Mouse (Mus musculus) embryo, embryonic 11 days (tissue): ENCODE measurements around the gene Aym1.
"Not testable (repeated sequence)": the region's sequence is repeated elsewhere in the genome, so short reads cannot be mapped to it uniquely, and the experiment has no call there.

Experiments
- DNase-seq: peaks from one replicate; pipeline ENCODE4 v3.0.0-alpha.2; 2015

The Aym1 gene

GRCm38 (mm10) chr5:113357656-113358055 lies 562 bp downstream of the Aym1 start:
- no peak for DNase-seq

- DNase-seq: peak; percentile 47
Measured at GRCm38 (mm10) chr5:113358833-113359232, 1.7 kb downstream of the Aym1 start.

- DNase-seq: no peak
Measured at GRCm38 (mm10) chr5:113361283-113361682, 4.2 kb downstream of the Aym1 start.

- no peak for DNase-seq
Measured at GRCm38 (mm10) chr5:113362258-113362996, 5.3 kb downstream of the Aym1 start.

GRCm38 (mm10) chr5:113363177-113363576 lies 6.1 kb downstream of the Aym1 start:
- DNase-seq: no peak

DNA sequence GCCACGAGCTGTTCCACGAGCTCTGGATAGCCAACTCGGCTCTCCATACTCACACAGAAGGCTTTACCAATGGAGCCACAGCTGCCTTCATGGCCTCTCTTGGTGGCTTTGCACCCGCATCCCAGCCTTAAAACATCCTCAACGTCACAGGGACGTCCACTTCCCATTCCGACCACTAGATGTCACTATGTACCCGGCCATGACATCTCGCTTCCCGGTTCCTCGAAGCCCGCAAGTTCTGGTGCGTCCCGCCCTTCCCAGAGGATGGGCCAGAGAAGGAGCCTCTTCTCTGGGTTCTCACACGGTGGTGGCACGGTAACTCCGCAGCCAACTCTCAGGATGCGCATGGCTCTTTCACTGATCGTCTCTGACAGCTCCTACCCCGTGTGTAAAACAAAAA lies 8.8 kb downstream of the Aym1 start:
- DNase-seq: peak; percentile 81

DNA sequence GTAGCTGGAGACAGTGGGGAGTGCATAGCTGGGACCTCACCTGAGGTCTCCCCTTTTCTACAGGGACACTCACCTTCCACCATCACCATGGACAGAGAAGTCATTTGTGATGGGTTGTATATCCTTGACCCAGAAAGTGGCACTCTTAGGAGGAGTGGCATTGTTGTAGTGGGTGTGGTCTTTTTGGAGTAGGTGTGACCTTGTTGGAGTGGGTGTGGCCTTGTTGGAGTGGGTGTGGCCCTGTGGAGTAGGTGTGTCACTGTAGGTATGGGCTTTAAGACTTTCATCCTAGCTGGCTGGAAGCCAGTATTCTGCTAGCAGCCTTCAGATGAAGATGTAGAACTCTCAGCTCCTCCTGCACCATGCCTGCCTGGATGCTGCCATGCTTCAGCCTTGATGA lies 10.6 kb downstream of the Aym1 start:
- not testable (repeated sequence) for DNase-seq

- DNase-seq: no peak
Measured at GRCm38 (mm10) chr5:113369262-113369868, 12.3 kb downstream of the Aym1 start.

DNA sequence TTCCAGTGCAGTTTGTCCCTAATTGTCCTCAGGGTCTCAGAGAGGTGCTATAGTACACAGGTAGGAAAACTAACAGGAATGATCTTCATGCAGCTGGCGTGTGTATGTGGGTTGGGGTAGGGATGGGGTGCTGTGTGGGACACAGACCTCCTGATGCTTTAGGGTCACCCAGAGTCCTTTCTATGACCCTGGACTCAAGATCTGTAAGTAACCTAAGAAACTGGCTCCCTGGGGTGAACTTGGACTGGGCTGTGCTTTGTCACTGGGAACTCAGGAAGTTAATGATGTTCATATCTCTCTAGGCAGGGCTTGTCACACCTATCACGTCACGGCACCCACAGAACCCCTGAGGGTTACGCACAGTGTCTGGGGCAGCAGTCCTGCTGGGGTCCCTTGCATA lies 15.4 kb downstream of the Aym1 start:
- DNase-seq: no peak

DNA sequence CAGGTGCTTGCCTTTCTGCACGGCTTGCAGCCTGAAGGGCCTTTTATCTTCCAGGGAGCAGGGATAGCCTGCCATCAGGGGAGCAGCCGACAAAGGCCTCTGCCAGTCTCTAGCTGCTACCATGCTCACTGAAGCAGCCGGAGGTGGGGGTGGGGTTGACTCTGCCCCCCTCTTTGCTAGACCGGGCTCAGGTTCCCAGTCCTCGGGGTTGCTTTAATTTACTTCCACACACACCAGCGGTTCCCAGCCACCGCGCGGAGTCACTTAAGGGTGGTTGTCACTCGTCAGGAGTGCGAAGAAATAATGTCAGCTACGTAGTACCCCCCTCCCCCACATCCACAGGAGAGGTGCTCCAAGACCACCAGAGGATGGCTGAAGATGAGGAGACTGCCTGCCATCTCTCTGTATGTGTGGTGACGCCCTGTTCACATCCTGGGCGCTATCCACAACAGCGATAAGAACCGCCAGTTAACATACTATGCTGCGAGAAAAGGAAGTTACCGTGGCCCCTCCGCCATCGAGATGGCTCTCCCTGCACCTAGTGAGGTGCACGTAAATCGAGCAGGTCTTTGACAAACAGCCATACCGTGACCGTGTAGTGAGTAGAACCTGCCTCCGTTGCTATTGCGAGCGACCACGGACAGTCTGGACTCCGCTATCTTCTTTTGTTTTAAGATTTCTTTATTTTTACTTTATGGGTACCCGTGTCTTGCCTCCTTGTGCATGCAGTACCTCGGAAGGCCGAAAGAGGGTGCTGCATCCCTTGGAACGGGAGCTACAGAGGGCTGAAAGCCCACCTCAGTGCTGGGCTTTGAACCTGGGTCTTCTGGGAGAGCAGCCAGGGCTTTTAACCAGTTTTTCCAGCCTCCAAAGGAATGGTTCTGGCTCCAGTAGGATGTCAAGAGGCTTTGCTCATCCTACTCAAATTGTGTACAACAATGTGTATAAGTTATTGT lies 16.2 kb downstream of the Aym1 start:
- peak; percentile 81 for DNase-seq

- DNase-seq: no peak
Measured at GRCm38 (mm10) chr5:113374290-113374689, 17.2 kb downstream of the Aym1 start.

GRCm38 (mm10) chr5:113375783-113376182 lies 18.7 kb downstream of the Aym1 start:
- peak; percentile 71 for DNase-seq

DNA sequence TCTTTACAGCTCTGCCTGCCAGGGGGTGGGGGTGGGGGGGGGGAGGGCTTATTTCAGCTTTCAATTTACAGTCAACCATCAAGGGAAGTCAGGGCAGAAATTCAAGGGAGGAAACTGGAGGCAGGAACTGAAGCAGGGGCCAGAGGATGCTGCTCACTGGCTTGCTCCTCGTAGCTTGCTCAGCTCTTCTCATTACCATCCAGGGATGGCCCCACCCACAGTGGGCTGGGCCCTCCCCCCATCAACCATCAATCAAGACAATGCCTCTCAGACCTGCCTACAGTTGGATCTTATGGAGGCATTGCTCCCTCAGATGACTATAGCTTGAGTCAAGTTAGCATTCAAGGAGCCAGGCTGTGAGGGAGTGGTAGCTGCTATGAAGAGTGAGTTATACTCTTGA lies 19.2 kb downstream of the Aym1 start:
- DNase-seq: no peak

- no peak for DNase-seq
Measured at GRCm38 (mm10) chr5:113379416-113379815, 22.3 kb downstream of the Aym1 start.

GRCm38 (mm10) chr5:113380553-113380952 lies 23.5 kb downstream of the Aym1 start:
- no peak for DNase-seq

- DNase-seq: no peak
Measured at GRCm38 (mm10) chr5:113382580-113382979, 25.5 kb downstream of the Aym1 start.

- DNase-seq: no peak
Measured at GRCm38 (mm10) chr5:113393766-113394165, 36.7 kb downstream of the Aym1 start.

- no peak for DNase-seq
Measured at GRCm38 (mm10) chr5:113396286-113396934, 39.3 kb downstream of the Aym1 start.

- DNase-seq: no peak
Measured at GRCm38 (mm10) chr5:113397443-113398317, 40.6 kb downstream of the Aym1 start.

DNA sequence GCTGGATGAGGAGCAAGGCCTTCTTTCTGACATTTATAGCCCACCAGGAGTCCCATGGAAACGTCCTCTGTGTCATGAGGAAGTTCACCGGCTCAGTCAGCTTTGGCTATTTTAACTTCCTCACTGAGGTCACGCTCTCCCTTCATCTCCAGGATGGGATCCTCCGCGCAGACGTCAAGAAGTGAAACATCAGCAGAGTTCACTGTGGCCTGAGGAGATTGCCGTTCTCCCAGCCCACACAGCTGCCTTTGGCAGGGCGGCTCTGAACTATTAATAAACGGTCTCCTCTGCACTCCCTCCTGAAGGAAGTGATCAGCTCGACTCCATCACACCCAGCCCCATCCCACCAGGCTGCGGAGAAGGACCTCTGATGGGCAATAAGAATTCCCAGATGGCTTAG lies 45.6 kb downstream of the Aym1 start:
- DNase-seq: no peak

- DNase-seq: peak; percentile 77
Measured at GRCm38 (mm10) chr5:113407346-113407745, 50.3 kb downstream of the Aym1 start.
